Mouse (Mus musculus) myocyte (in vitro differentiated cells): ENCODE measurements around the gene Erh.

Source experiments
- MYOG ChIP-seq, 3 experiments: IDR thresholded peaks; one replicate each; pipeline ENCODE4 v1.6.1; 2011; ENCODE audit warnings: control low read depth in 2 of 3, low read depth in 2 of 3, mild to moderate bottlenecking in 2 of 3; ENCODE audit not compliant: insufficient read length in 2 of 3, control insufficient read depth in 1 of 3, insufficient read depth in 1 of 3
- POLR2A ChIP-seq: IDR thresholded peaks from one replicate; pipeline ENCODE4 v1.6.1; 2011; ENCODE audit warnings: low read depth, mild to moderate bottlenecking, control low read depth, moderate library complexity; ENCODE audit not compliant: insufficient read length

DNA sequence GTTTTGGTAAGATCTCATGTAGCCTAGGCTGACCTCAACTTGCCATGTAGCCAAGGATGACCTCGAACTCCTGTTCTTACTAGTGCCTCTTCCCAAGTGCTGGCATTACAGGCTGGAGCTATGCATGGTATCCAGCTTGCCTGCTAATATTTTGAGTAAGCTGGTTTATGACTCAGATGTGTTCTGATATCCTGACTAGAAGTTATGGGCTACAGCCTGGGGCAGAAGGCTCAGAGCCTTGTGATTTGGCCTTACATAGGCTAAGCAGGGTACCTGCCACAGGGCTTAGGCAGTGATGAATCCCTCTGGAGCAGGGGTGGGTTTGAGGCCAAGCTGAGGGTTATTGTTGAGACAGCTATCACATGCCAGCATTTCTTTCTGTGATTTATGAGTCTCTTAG lies 35.6 kb downstream of the Erh start:
- TF ChIP-seq MYOG (IDR thresholded peaks at IDR 0.05; ENCODE audit: control insufficient read depth in 1 of 3, insufficient read depth in 1 of 3, insufficient read length in 2 of 3, low read depth in 2 of 3) (no peak), POLR2A (no peak)
